Mouse (Mus musculus) heart, adult 2 months (tissue): ENCODE measurements around the gene P4ha2.

Source experiments
- CTCF ChIP-seq: fragments of 200-600 bp; IDR thresholded peaks from 2 replicates; pipeline ENCODE4 v1.8.1; 2022; ENCODE audit warnings: antibody characterized with exemption, mild to moderate bottlenecking, moderate library complexity
- EP300 ChIP-seq: fragments of 200-500 bp; IDR thresholded peaks from 2 replicates; pipeline ENCODE4 v1.6.1; 2011; ENCODE audit warnings: low read depth, low read length, control low read depth; ENCODE audit not compliant: insufficient read depth
- POLR2A ChIP-seq: fragments of 200-500 bp; IDR thresholded peaks from 2 replicates; pipeline ENCODE4 v1.6.1; 2011; ENCODE audit warnings: mild to moderate bottlenecking, low read depth, low read length, control low read depth; ENCODE audit not compliant: insufficient read depth

DNA sequence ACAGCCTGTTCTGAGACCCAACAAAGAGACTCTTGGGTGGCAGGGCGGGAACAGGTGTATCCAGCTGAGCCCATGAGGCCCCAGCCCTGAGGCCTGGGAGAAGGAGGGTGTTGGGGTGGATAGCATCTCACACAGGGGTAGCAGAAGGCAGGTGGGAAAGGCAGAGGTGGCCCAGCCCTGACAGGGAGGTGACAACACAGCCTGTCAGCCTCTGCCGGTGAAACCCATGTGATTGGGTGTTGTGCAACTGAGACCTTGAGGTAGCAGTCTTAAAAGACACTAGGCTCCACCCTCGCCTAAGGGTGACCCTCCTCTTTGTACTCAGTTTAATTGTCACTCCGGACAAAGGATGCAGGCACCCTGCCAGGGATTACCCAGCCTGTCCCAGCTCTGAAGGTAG is 26.6 kb upstream of the P4ha2 start:
- TF ChIP-seq CTCF (no peak), POLR2A (no peak), EP300 (no peak)
